Mouse (Mus musculus): ENCODE data around the gene Atpif1. TPM values are rescaled to one million over a fixed set of nuclear protein-coding genes. Genes with fewer than 3 reads are reported as not detected.
A peak's percentile ranks its signal among the peaks of the same experiment; 100 is the strongest.
"Not testable (repeated sequence)": the region's sequence is repeated elsewhere in the genome, so short reads cannot be mapped to it uniquely, and the experiment has no call there.

Atpif1 gene
- polyA plus RNA-seq, 1 experiment, result 886 TPM

GRCm38 (mm10) chr4:132563965-132564364 lies 30.5 kb upstream of the Atpif1 start, which contains the start of gene Ptafr:
Gene Ptafr, plus strand, starts transcription at chr4:132564067.
- TF ChIP-seq POLR2A (IDR thresholded peaks at IDR 0.05; ENCODE audit: borderline replicate concordance, control insufficient read depth, low read depth, low read length) (peak; percentile 76), CTCF (IDR thresholded peaks at IDR 0.05; ENCODE audit: control insufficient read depth, insufficient read depth, low read length) (no peak)
- peaks cover 9% of the 10 kb centered on the region; the same call in 1 of the 2 replicates for H3K4me1 ChIP-seq (ENCODE audit: control insufficient read depth, insufficient read depth, low read length)
- H3K27ac ChIP-seq (ENCODE audit: control insufficient read depth, insufficient read depth, low read depth, low read length, poor library complexity), result peak within 1 kb of the TSS; percentile 70
- 2% methylated on average over 4 of the region's 4 CpGs for WGBS
- H3K4me3 ChIP-seq (replicated peaks; ENCODE audit: control insufficient read depth, low read depth, low read length), result peak within 1 kb of the TSS; percentile 67

- 13% methylated on average over 3 of the region's 3 CpGs for WGBS
- H3K4me3 ChIP-seq (replicated peaks; ENCODE audit: control insufficient read depth, low read depth, low read length), result peak overlapping the region; percentile 48
- peak overlapping the region; percentile 55 for H3K27ac ChIP-seq (ENCODE audit: control insufficient read depth, insufficient read depth, low read depth, low read length, poor library complexity)
- TF ChIP-seq CTCF (IDR thresholded peaks at IDR 0.05; ENCODE audit: control insufficient read depth, insufficient read depth, low read length) (no peak), POLR2A (IDR thresholded peaks at IDR 0.05; ENCODE audit: borderline replicate concordance, control insufficient read depth, low read depth, low read length) (no peak)
- peaks cover 9% of the 10 kb centered on the region; the same call in 1 of the 2 replicates for H3K4me1 ChIP-seq (ENCODE audit: control insufficient read depth, insufficient read depth, low read length)
Measured at GRCm38 (mm10) chr4:132563261-132563660, 29.8 kb upstream of the Atpif1 start.

- peak overlapping the region; percentile 16; the same call in 1 of the 2 replicates for H3K27ac ChIP-seq (ENCODE audit: control insufficient read depth, insufficient read depth, low read depth, low read length, poor library complexity)
- WGBS, result 69% methylated on average over 7 of the region's 7 CpGs
- H3K4me3 ChIP-seq (replicated peaks; ENCODE audit: control insufficient read depth, low read depth, low read length); H3K4me1 ChIP-seq (ENCODE audit: control insufficient read depth, insufficient read depth, low read length): not testable (repeated sequence)
Measured at GRCm38 (mm10) chr4:132555550-132555949, 22.1 kb upstream of the Atpif1 start.

- Histone ChIP-seq H3K4me3 (replicated peaks; ENCODE audit: control insufficient read depth, low read depth, low read length) (no peak overlapping the region), H3K4me1 (ENCODE audit: control insufficient read depth, insufficient read depth, low read length) (peaks cover 8% of the 10 kb centered on the region), H3K27ac (ENCODE audit: control insufficient read depth, insufficient read depth, low read depth, low read length, poor library complexity) (peak overlapping the region; percentile 16; the same call in 1 of the 2 replicates)
- TF ChIP-seq CTCF (IDR thresholded peaks at IDR 0.05; ENCODE audit: control insufficient read depth, insufficient read depth, low read length), result no peak
- TF ChIP-seq POLR2A (IDR thresholded peaks at IDR 0.05; ENCODE audit: borderline replicate concordance, control insufficient read depth, low read depth, low read length), result no peak
- WGBS, result 20% methylated on average over 8 of the region's 8 CpGs
Measured at GRCm38 (mm10) chr4:132554653-132555052, 21.2 kb upstream of the Atpif1 start.

GRCm38 (mm10) chr4:132554221-132554620 lies 20.8 kb upstream of the Atpif1 start:
- 76% methylated on average over 5 of the region's 5 CpGs for WGBS
- Histone ChIP-seq H3K27ac (ENCODE audit: control insufficient read depth, insufficient read depth, low read depth, low read length, poor library complexity) (no peak overlapping the region), H3K4me1 (ENCODE audit: control insufficient read depth, insufficient read depth, low read length) (peaks cover 8% of the 10 kb centered on the region), H3K4me3 (replicated peaks; ENCODE audit: control insufficient read depth, low read depth, low read length) (no peak overlapping the region)
- no peak for TF ChIP-seq CTCF (IDR thresholded peaks at IDR 0.05; ENCODE audit: control insufficient read depth, insufficient read depth, low read length)
- no peak for TF ChIP-seq POLR2A (IDR thresholded peaks at IDR 0.05; ENCODE audit: borderline replicate concordance, control insufficient read depth, low read depth, low read length)

DNA sequence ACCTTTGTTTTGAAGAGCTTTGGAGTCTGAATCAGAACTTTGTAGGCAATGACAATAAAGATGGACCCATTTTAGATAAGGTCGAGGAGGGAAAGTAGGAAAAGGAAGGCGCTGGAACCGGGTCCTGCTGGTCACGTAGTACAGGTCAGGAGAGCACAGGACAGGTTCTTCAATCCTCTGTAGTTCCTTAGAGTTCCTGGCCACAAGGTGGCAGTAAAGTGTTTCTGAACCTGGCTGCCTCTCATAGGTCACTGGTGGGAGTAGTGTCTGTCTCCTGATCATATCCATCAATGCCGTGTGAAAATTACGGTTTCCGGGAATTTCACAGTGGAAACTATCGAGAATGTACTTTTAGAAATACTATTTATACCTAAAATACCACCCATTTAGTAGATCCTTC lies 12.4 kb upstream of the Atpif1 start:
- Histone ChIP-seq H3K27ac (ENCODE audit: control insufficient read depth, insufficient read depth, low read depth, low read length, poor library complexity) (no peak overlapping the region), H3K4me3 (replicated peaks; ENCODE audit: control insufficient read depth, low read depth, low read length) (no peak overlapping the region), H3K4me1 (ENCODE audit: control insufficient read depth, insufficient read depth, low read length) (peaks cover 1% of the 10 kb centered on the region; the same call in 1 of the 2 replicates)
- no peak for TF ChIP-seq POLR2A (IDR thresholded peaks at IDR 0.05; ENCODE audit: borderline replicate concordance, control insufficient read depth, low read depth, low read length)
- TF ChIP-seq CTCF (IDR thresholded peaks at IDR 0.05; ENCODE audit: control insufficient read depth, insufficient read depth, low read length), result peak; percentile 71
- 22% methylated on average over 8 of the region's 8 CpGs for WGBS

DNA sequence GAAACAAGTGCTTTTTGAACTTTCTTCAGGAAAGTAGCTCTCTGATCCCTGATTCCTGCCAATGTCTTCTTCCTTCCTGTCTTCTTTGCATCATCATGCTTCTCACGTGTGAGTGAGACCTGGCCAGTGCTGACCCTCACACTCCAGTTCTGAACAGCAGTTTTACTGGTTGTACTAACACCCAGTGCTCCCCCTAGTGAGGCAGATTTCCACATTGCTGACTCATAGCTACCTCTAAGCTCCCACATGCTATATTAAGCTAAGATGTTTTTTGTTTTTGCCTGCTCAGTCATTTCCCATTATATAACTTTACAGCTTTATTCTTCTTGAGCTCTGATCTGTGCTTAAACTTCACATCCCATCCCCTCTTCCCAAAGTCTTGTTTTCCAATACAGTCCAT lies 9.3 kb upstream of the Atpif1 start:
- H3K4me1 ChIP-seq (ENCODE audit: control insufficient read depth, insufficient read depth, low read length), result peaks cover 1% of the 10 kb centered on the region; the same call in 1 of the 2 replicates
- TF ChIP-seq POLR2A (IDR thresholded peaks at IDR 0.05; ENCODE audit: borderline replicate concordance, control insufficient read depth, low read depth, low read length) (no peak), CTCF (IDR thresholded peaks at IDR 0.05; ENCODE audit: control insufficient read depth, insufficient read depth, low read length) (no peak)
- H3K4me3 ChIP-seq (replicated peaks; ENCODE audit: control insufficient read depth, low read depth, low read length), result no peak overlapping the region
- 13% methylated on average over 1 of the region's 1 CpGs for WGBS
- no peak overlapping the region for H3K27ac ChIP-seq (ENCODE audit: control insufficient read depth, insufficient read depth, low read depth, low read length, poor library complexity)

GRCm38 (mm10) chr4:132541413-132541812 lies 8.0 kb upstream of the Atpif1 start:
- 83% methylated on average over 4 of the region's 4 CpGs for WGBS
- TF ChIP-seq CTCF (IDR thresholded peaks at IDR 0.05; ENCODE audit: control insufficient read depth, insufficient read depth, low read length) (no peak), POLR2A (IDR thresholded peaks at IDR 0.05; ENCODE audit: borderline replicate concordance, control insufficient read depth, low read depth, low read length) (no peak)
- H3K27ac ChIP-seq (ENCODE audit: control insufficient read depth, insufficient read depth, low read depth, low read length, poor library complexity), result no peak overlapping the region

DNA sequence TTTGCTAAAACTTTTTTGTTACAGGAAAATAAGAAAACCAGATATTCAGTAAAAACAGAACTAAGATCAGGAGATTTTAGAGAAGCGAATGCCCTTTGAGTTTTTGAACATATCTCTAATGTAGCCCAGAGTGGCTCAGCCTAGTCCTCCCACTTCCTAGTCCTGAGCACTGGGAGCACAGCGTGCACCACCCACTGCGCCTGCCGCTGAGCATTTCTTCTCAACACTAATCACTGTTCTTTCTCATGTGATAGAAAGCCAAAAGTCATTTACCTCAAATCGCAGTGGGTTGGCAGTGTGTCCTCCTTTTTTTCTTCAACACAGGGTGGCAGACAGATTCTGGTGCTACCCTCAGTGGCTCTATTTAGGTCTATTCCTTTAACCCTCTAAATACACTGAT lies 6.0 kb upstream of the Atpif1 start:
- TF ChIP-seq POLR2A (IDR thresholded peaks at IDR 0.05; ENCODE audit: borderline replicate concordance, control insufficient read depth, low read depth, low read length) (no peak), CTCF (IDR thresholded peaks at IDR 0.05; ENCODE audit: control insufficient read depth, insufficient read depth, low read length) (no peak)
- H3K4me3 ChIP-seq (replicated peaks; ENCODE audit: control insufficient read depth, low read depth, low read length), result no peak overlapping the region
- WGBS, result 81% methylated on average over 5 of the region's 5 CpGs
- peaks cover 6% of the 10 kb centered on the region for H3K4me1 ChIP-seq (ENCODE audit: control insufficient read depth, insufficient read depth, low read length)
- H3K27ac ChIP-seq (ENCODE audit: control insufficient read depth, insufficient read depth, low read depth, low read length, poor library complexity), result no peak overlapping the region

More at GRCm38 (mm10) chr4:132541413-132541812, 8.0 kb upstream of the Atpif1 start:
- H3K4me1 ChIP-seq (ENCODE audit: control insufficient read depth, insufficient read depth, low read length), result peaks cover 5% of the 10 kb centered on the region
- no peak overlapping the region for H3K4me3 ChIP-seq (replicated peaks; ENCODE audit: control insufficient read depth, low read depth, low read length)

Data from bone marrow, adult 2 months (tissue).